Mouse (Mus musculus): ENCODE measurements at regions not wholly inside any gene's neighbourhood (a gene's known extent, or its start where the extent isn't known, plus 50 kb on each side); places are given as distances from the start of the nearest gene placed in this dataset.

DNA sequence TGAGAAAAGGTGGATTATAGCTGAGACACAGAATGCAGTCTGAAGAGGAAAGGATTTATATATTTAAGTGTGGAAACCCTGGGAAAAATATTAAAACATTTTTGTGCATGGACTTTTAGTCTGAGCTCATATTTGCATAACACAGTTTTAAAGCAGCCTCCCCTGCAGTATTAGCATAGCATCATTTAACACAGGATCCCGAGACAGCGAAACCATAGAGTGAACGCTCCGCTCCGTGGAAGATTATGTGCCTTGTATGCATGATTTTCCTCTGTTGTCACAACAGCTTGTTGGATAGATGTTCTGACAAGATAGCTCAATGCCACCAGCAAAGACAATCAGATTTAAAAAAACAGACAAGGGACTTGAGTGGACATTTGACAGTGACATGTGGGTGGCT lies 86.1 kb upstream of the Kif2a start:
- no peak for ATAC-seq (ENCODE audit: insufficient number of reproducible peaks, insufficient read depth, low FRiP score, low read depth)
- H3K27me3 ChIP-seq (ENCODE audit: control insufficient read depth, insufficient read depth, low read length): no peaks in the 10 kb centered on the region
- no peaks in the 10 kb centered on the region for H3K36me3 ChIP-seq (ENCODE audit: control insufficient read depth, insufficient read depth, low read length)
- no peaks in the 10 kb centered on the region for H3K4me1 ChIP-seq (ENCODE audit: control insufficient read depth, insufficient read depth, low read length)
- no peak overlapping the region for H3K27ac ChIP-seq (ENCODE audit: low read length)
- H3K9me3 ChIP-seq (ENCODE audit: control insufficient read depth, low read depth, low read length): no peaks in the 10 kb centered on the region
- no peak overlapping the region for H3K4me2 ChIP-seq (replicated peaks; ENCODE audit: low read depth, low read length)
- H3K4me3 ChIP-seq (ENCODE audit: low read depth, low read length): no peak overlapping the region
- 97% methylated on average over 5 of the region's 5 CpGs for WGBS
- H3K9ac ChIP-seq (replicated peaks; ENCODE audit: low read depth, low read length): no peak overlapping the region

DNA sequence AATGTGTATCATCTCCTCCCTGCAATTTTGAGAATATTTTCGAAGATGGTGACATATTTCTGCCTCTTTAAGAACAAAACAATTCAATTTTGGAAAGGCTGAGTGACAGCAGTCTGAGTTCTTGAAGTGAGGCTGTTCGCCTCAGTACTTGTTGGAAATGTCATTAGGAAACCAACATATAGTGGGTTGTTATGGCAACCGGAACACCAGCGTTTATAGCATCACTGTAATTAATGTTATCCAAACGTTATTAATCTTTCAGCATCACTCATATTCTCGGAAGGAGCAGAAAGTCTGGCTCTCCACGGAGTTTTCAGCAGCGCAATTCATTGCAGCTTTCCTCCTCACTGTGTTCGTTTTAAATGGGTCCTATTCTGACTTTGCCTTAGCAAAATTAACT lies 85.6 kb upstream of the Kif2a start:
- WGBS: 56% methylated on average over 9 of the region's 9 CpGs
- Histone ChIP-seq H3K27me3 (ENCODE audit: control insufficient read depth, insufficient read depth, low read length) (no peaks in the 10 kb centered on the region), H3K9ac (replicated peaks; ENCODE audit: low read depth, low read length) (no peak overlapping the region), H3K9me3 (ENCODE audit: control insufficient read depth, low read depth, low read length) (no peaks in the 10 kb centered on the region), H3K27ac (ENCODE audit: low read length) (no peak overlapping the region), H3K4me2 (replicated peaks; ENCODE audit: low read depth, low read length) (no peak overlapping the region), H3K36me3 (ENCODE audit: control insufficient read depth, insufficient read depth, low read length) (no peaks in the 10 kb centered on the region), H3K4me1 (ENCODE audit: control insufficient read depth, insufficient read depth, low read length) (no peaks in the 10 kb centered on the region), H3K4me3 (ENCODE audit: low read depth, low read length) (no peak overlapping the region)
- no peak for ATAC-seq (ENCODE audit: insufficient number of reproducible peaks, insufficient read depth, low FRiP score, low read depth)

DNA sequence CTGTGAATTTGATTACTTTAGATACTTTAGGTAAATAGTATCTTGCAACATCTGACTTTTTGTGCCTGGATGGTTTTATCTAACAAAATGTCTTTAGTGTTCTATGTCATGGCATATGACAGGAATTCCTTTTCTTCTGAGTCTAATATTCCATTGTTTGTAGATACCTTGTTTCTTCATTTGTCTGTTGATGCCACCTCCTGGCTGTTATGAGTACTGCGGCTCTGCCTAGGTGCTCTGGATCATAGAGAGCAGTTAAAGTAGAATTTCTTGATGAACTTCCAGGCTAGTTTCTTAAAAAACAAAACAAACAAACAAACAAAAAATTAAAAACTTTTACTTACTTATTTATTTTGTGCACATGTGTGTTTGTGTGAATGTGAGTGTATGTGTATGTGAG lies 83.6 kb upstream of the Kif2a start:
- ATAC-seq (ENCODE audit: insufficient number of reproducible peaks, insufficient read depth, low FRiP score, low read depth): no peak
- H3K27me3 ChIP-seq (ENCODE audit: control insufficient read depth, insufficient read depth, low read length): no peaks in the 10 kb centered on the region
- no peaks in the 10 kb centered on the region for H3K4me1 ChIP-seq (ENCODE audit: control insufficient read depth, insufficient read depth, low read length)
- no peak overlapping the region for H3K4me2 ChIP-seq (replicated peaks; ENCODE audit: low read depth, low read length)
- 79% methylated on average over 1 of the region's 1 CpGs for WGBS
- H3K36me3 ChIP-seq (ENCODE audit: control insufficient read depth, insufficient read depth, low read length): no peaks in the 10 kb centered on the region
- no peak overlapping the region for H3K4me3 ChIP-seq (ENCODE audit: low read depth, low read length)
- no peaks in the 10 kb centered on the region for H3K9me3 ChIP-seq (ENCODE audit: control insufficient read depth, low read depth, low read length)
- no peak overlapping the region for H3K9ac ChIP-seq (replicated peaks; ENCODE audit: low read depth, low read length)
- H3K27ac ChIP-seq (ENCODE audit: low read length): no peak overlapping the region

DNA sequence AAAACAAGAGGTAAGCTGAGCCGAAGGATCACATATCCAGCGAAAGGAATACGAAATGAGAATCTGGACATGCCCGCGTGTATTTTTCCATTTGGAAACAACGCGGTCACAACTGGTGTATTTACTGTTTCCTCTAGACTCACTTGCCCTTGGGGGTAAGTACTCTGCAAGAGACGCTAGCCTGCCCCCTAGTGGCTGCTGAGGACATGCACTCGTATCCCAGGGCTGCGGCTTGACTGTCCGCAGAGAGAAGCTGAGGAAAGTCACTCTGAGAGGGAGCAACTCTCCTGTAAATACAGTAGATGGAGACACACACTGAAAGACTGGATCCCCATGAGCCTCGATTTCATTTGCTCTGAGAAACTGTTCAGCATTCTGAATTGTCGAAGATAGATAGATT lies 79.7 kb upstream of the Kif2a start:
- Histone ChIP-seq H3K4me2 (replicated peaks; ENCODE audit: low read depth, low read length) (no peak overlapping the region), H3K4me1 (ENCODE audit: control insufficient read depth, insufficient read depth, low read length) (no peaks in the 10 kb centered on the region), H3K36me3 (ENCODE audit: control insufficient read depth, insufficient read depth, low read length) (no peaks in the 10 kb centered on the region), H3K9me3 (ENCODE audit: control insufficient read depth, low read depth, low read length) (no peaks in the 10 kb centered on the region), H3K4me3 (ENCODE audit: low read depth, low read length) (no peak overlapping the region), H3K27me3 (ENCODE audit: control insufficient read depth, insufficient read depth, low read length) (no peaks in the 10 kb centered on the region), H3K27ac (ENCODE audit: low read length) (no peak overlapping the region), H3K9ac (replicated peaks; ENCODE audit: low read depth, low read length) (no peak overlapping the region)
- peak; percentile 56; the same call in 1 of the 2 replicates for ATAC-seq (ENCODE audit: insufficient number of reproducible peaks, insufficient read depth, low FRiP score, low read depth)
- WGBS: 25% methylated on average over 13 of the region's 13 CpGs

DNA sequence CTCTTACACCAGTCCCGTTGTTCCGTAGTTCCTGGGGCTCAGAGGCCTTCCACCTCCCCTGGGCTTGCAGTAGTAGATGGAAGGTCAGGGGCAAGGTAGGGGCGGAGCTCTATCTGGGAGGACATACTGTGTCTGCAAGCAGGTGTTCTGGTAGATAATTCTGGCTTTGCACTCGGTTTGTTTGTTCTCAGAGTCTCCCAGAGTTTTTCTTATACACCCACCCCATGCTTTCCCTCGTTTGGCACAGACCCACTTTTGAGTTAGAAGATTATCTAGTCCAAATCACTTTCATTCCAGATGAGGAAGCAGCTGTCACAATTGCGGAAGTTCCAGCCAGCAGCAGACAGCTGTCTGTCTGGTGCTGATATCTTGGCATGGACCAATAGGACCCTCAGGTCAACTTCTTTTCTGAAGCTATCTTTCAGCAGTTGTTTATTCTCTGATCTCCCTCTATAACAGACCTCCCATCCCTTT lies 79.0 kb upstream of the Kif2a start:
- H3K36me3 ChIP-seq (ENCODE audit: control insufficient read depth, insufficient read depth, low read length): no peaks in the 10 kb centered on the region
- H3K4me3 ChIP-seq (ENCODE audit: low read depth, low read length): no peak overlapping the region
- H3K9ac ChIP-seq (replicated peaks; ENCODE audit: low read depth, low read length): no peak overlapping the region
- H3K9me3 ChIP-seq (ENCODE audit: control insufficient read depth, low read depth, low read length): no peaks in the 10 kb centered on the region
- H3K4me1 ChIP-seq (ENCODE audit: control insufficient read depth, insufficient read depth, low read length): no peaks in the 10 kb centered on the region
- no peak overlapping the region for H3K27ac ChIP-seq (ENCODE audit: low read length)
- no peak overlapping the region for H3K4me2 ChIP-seq (replicated peaks; ENCODE audit: low read depth, low read length)
- peak; percentile 87; the same call in 1 of the 2 replicates for ATAC-seq (ENCODE audit: insufficient number of reproducible peaks, insufficient read depth, low FRiP score, low read depth)
- 57% methylated on average over 6 of the region's 6 CpGs for WGBS
- H3K27me3 ChIP-seq (ENCODE audit: control insufficient read depth, insufficient read depth, low read length): no peaks in the 10 kb centered on the region

DNA sequence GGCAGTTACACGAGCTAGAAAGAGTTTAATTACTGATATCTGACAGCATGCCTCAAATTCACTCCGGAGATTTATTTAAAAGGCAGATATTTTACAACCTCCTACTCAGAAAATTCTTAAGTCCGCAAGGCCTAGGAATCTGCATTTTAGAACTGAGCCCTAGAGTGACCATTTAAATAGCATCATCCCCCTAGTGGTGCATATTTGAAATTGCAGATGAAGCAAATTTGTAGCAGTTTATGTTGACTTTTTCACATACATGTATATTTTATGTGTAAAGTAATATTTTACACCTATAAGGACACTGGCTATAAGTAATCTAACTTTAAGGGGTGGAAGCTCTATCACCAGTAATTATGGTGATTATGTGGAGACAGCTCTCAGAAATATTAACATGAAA lies 78.2 kb upstream of the Kif2a start:
- no peak overlapping the region for H3K4me2 ChIP-seq (replicated peaks; ENCODE audit: low read depth, low read length)
- no peaks in the 10 kb centered on the region for H3K9me3 ChIP-seq (ENCODE audit: control insufficient read depth, low read depth, low read length)
- no peak overlapping the region for H3K4me3 ChIP-seq (ENCODE audit: low read depth, low read length)
- ATAC-seq (ENCODE audit: insufficient number of reproducible peaks, insufficient read depth, low FRiP score, low read depth): no peak
- no peak overlapping the region for H3K27ac ChIP-seq (ENCODE audit: low read length)
- WGBS: 72% methylated on average over 3 of the region's 3 CpGs
- H3K4me1 ChIP-seq (ENCODE audit: control insufficient read depth, insufficient read depth, low read length): no peaks in the 10 kb centered on the region
- H3K27me3 ChIP-seq (ENCODE audit: control insufficient read depth, insufficient read depth, low read length): no peaks in the 10 kb centered on the region
- no peaks in the 10 kb centered on the region for H3K36me3 ChIP-seq (ENCODE audit: control insufficient read depth, insufficient read depth, low read length)
- H3K9ac ChIP-seq (replicated peaks; ENCODE audit: low read depth, low read length): no peak overlapping the region

DNA sequence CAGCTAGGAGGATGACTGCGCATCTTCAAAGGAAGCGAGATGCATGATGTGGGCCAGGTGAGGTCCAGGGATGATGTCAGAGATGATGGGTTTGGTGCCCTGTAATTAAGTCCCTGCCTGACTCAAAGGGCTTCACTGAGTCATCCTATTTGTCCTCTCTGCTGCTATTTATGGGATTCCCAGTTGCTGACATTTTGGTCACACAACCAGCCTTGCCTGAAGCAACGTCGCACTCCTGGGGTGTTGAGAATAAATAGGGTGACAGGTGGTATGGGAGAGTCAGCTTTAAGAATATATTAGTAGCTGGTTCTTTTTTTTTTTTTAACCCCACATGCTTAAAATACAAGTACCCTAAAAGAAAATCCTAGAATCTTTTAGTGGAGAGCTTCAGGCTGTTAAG lies 75.1 kb upstream of the Kif2a start:
- no peaks in the 10 kb centered on the region for H3K4me1 ChIP-seq (ENCODE audit: control insufficient read depth, insufficient read depth, low read length)
- no peaks in the 10 kb centered on the region for H3K36me3 ChIP-seq (ENCODE audit: control insufficient read depth, insufficient read depth, low read length)
- no peak overlapping the region for H3K4me3 ChIP-seq (ENCODE audit: low read depth, low read length)
- no peak overlapping the region for H3K9ac ChIP-seq (replicated peaks; ENCODE audit: low read depth, low read length)
- no peaks in the 10 kb centered on the region for H3K9me3 ChIP-seq (ENCODE audit: control insufficient read depth, low read depth, low read length)
- no peaks in the 10 kb centered on the region for H3K27me3 ChIP-seq (ENCODE audit: control insufficient read depth, insufficient read depth, low read length)
- H3K27ac ChIP-seq (ENCODE audit: low read length): no peak overlapping the region
- H3K4me2 ChIP-seq (replicated peaks; ENCODE audit: low read depth, low read length): no peak overlapping the region
- ATAC-seq (ENCODE audit: insufficient number of reproducible peaks, insufficient read depth, low FRiP score, low read depth): no peak
- 95% methylated on average over 4 of the region's 4 CpGs for WGBS

DNA sequence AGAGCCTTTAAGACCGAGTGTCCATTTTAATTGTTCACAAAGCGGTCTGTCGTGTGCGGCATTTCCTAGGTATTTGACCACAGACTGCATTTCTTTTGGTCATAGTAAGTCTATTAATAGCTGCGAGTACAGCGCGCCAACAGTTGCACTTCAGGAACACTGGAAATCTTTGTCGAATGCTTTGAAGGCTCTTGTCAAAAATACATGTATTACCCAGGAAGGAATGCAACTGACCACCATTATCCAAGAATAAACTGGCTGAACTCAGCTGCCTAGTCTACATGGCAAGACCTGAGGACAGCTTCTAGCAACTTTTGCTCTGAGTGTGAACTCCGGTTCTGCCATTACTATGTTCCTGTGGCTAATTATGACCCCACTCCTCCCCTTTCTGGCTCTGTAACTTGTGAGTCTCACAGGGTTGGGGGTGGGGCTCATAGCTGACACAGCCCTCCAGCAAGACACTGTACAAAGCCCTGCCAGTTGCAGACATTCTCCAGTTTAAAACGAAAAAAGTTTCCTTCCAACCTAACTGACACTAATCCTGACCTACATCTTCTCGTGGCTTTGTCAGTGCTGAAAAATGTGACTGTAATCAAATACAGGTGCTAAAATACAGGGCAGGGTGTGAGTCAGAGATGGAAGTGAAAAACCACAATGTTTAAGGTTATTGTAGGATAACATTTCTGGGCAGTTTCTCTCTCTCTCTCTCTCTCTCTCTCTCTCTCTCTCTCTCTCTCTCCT lies 73.2 kb upstream of the Kif2a start:
- Histone ChIP-seq H3K4me3 (ENCODE audit: low read depth, low read length) (no peak overlapping the region), H3K36me3 (ENCODE audit: control insufficient read depth, insufficient read depth, low read length) (no peaks in the 10 kb centered on the region), H3K9me3 (ENCODE audit: control insufficient read depth, low read depth, low read length) (no peaks in the 10 kb centered on the region), H3K4me1 (ENCODE audit: control insufficient read depth, insufficient read depth, low read length) (no peaks in the 10 kb centered on the region), H3K4me2 (replicated peaks; ENCODE audit: low read depth, low read length) (no peak overlapping the region), H3K27ac (ENCODE audit: low read length) (no peak overlapping the region), H3K9ac (replicated peaks; ENCODE audit: low read depth, low read length) (no peak overlapping the region), H3K27me3 (ENCODE audit: control insufficient read depth, insufficient read depth, low read length) (no peaks in the 10 kb centered on the region)
- 70% methylated on average over 11 of the region's 11 CpGs for WGBS
- no peak for ATAC-seq (ENCODE audit: insufficient number of reproducible peaks, insufficient read depth, low FRiP score, low read depth)

DNA sequence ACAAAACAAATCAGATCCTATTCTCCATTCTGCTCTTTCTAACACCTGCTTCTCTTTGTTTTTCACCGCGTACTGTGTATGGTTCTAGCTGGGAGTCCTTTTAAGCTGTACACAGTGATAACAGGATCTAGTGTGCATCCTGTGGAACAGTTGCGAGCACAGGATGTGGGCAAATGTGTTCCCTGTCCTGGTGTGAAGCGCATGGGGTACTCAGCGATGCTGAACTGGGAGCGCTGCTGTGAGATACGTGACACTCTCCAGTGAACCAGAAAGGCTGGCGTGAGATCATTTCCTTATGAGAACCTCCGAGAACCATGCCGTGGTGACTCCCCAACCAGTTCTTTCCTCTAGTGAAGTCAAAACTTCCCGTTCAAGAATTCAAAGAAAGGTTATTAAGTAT lies 72.6 kb upstream of the Kif2a start:
- Histone ChIP-seq H3K9me3 (ENCODE audit: control insufficient read depth, low read depth, low read length) (no peaks in the 10 kb centered on the region), H3K9ac (replicated peaks; ENCODE audit: low read depth, low read length) (no peak overlapping the region), H3K27ac (ENCODE audit: low read length) (no peak overlapping the region), H3K4me2 (replicated peaks; ENCODE audit: low read depth, low read length) (no peak overlapping the region), H3K27me3 (ENCODE audit: control insufficient read depth, insufficient read depth, low read length) (no peaks in the 10 kb centered on the region), H3K4me3 (ENCODE audit: low read depth, low read length) (no peak overlapping the region), H3K4me1 (ENCODE audit: control insufficient read depth, insufficient read depth, low read length) (no peaks in the 10 kb centered on the region), H3K36me3 (ENCODE audit: control insufficient read depth, insufficient read depth, low read length) (no peaks in the 10 kb centered on the region)
- 84% methylated on average over 11 of the region's 11 CpGs for WGBS
- no peak for ATAC-seq (ENCODE audit: insufficient number of reproducible peaks, insufficient read depth, low FRiP score, low read depth)

All from stomach, embryonic 14.5 days (tissue).